Mouse (Mus musculus) stomach, postnatal 0 days (tissue): Measurements from ENCODE around the gene Sec14l3. TPM values are rescaled to one million over a fixed set of nuclear protein-coding genes. Genes with fewer than 3 reads are reported as not detected.
A peak's percentile ranks its signal among the peaks of the same experiment; 100 is the strongest.

ENCODE experiments used
- ATAC-seq: fragments of 200-750 bp; cut with Nextera tagmentation; 2 replicates; pipeline ENCODE4 v1.8.0; 2017; ENCODE audit not compliant: low FRiP score, low TSS enrichment
- DNase-seq: peaks from one replicate; pipeline ENCODE4 v3.0.0-alpha.2; 2016; ENCODE audit warnings: low spot score
- H3K27ac ChIP-seq: fragments of 300-500 bp; sonication (generic); replicated peaks from 2 replicates; pipeline ENCODE4 v1.5.1; 2014; ENCODE audit warnings: mild to moderate bottlenecking, control low read depth
- H3K27me3 ChIP-seq: fragments of 300-500 bp; sonication (generic); 2 replicates; pipeline ENCODE4 v1.6.1; 2014; ENCODE audit warnings: low read length; ENCODE audit not compliant: control insufficient read depth, insufficient read depth
- H3K36me3 ChIP-seq: fragments of 300-500 bp; sonication (generic); 2 replicates; pipeline ENCODE4 v1.6.1; 2014; ENCODE audit warnings: low read length, mixed read lengths; ENCODE audit not compliant: control insufficient read depth, insufficient read depth
- H3K4me1 ChIP-seq: fragments of 300-500 bp; sonication (generic); replicated peaks from 2 replicates; pipeline ENCODE4 v1.6.1; 2014; ENCODE audit warnings: antibody characterized with exemption; ENCODE audit not compliant: control insufficient read depth, insufficient read depth
- H3K4me2 ChIP-seq: fragments of 300-500 bp; sonication (generic); replicated peaks from 2 replicates; pipeline ENCODE4 v1.6.1; 2014; ENCODE audit warnings: low read depth, mild to moderate bottlenecking, control low read depth, moderate library complexity
- H3K4me3 ChIP-seq: fragments of 300-500 bp; sonication (generic); 2 replicates; pipeline ENCODE4 v1.5.1; 2014; ENCODE audit warnings: low read depth, low read length, control low read depth
- H3K9ac ChIP-seq: fragments of 300-500 bp; sonication (generic); 2 replicates; pipeline ENCODE4 v1.6.1; 2014; ENCODE audit warnings: mild to moderate bottlenecking, low read length, control low read depth, mixed read lengths
- H3K9me3 ChIP-seq: fragments of 300-500 bp; sonication (generic); 2 replicates; pipeline ENCODE4 v1.6.1; 2016; ENCODE audit warnings: low read length; ENCODE audit not compliant: control insufficient read depth
- CTCF ChIP-seq: IDR thresholded peaks from 2 replicates; pipeline ENCODE4 v1.5.1; 2016; ENCODE audit warnings: antibody characterized with exemption, low read depth, mild to moderate bottlenecking, moderate library complexity
- EP300 ChIP-seq: optimal IDR thresholded peaks from 2 replicates; pipeline ENCODE3; 2016; ENCODE audit warnings: antibody characterized with exemption
- WGBS: fragments of 180-500 bp; shearing (Covaris S2); extraction: QIAGEN DNeasy Blood & Tissue Kit; methylation state at CpG from one replicate; pipeline ENCODE4 v1.1.7; 2014; 5-methylcytosine and 5-hydroxymethylcytosine counted together
- polyA plus RNA-seq: library from polyadenylated mRNA; unstranded; fragments of >200 nt; fragmentation: Nextera tagmentation; extraction: Ambion mirVana; gene quantifications from 2 replicates; pipeline ENCODE4 v1.2.1, GENCODE M21; 2015

The Sec14l3 gene
- polyA plus RNA-seq, 1 experiment from 2014 or later = 0.15 TPM

GRCm38 (mm10) chr11:4096054-4096984 is 31.7 kb downstream of the Sec14l3 start:
- WGBS = 2% methylated on average over 45 of the region's 45 CpGs

GRCm38 (mm10) chr11:4097091-4097621 is 32.5 kb downstream of the Sec14l3 start:
- no peaks in the 10 kb centered on the region for H3K9me3 ChIP-seq
- peak overlapping the region; percentile 43 for H3K4me3 ChIP-seq
- peaks cover 7% of the 10 kb centered on the region for H3K4me1 ChIP-seq
- no peaks in the 10 kb centered on the region for H3K27me3 ChIP-seq
- no peak for TF ChIP-seq CTCF
- no peak for TF ChIP-seq EP300
- H3K27ac ChIP-seq = peak overlapping the region; percentile 90
- H3K9ac ChIP-seq = peak overlapping the region; percentile 71
- H3K4me2 ChIP-seq = peak overlapping the region; percentile 78
- no peaks in the 10 kb centered on the region for H3K36me3 ChIP-seq
- 23% methylated on average over 10 of the region's 10 CpGs for WGBS
- DNase-seq (peak; percentile 26), ATAC-seq (no peak)

More at GRCm38 (mm10) chr11:4096054-4096984, 31.7 kb downstream of the Sec14l3 start:
- peaks cover 7% of the 10 kb centered on the region for H3K4me1 ChIP-seq
- peak overlapping the region; percentile 43 for H3K4me3 ChIP-seq
- H3K4me2 ChIP-seq = peak overlapping the region; percentile 78
- ATAC-seq (peak; percentile 91), DNase-seq (peak; percentile 98)
- peak overlapping the region; percentile 71 for H3K9ac ChIP-seq
- H3K27ac ChIP-seq = peak overlapping the region; percentile 90
- no peaks in the 10 kb centered on the region for H3K9me3 ChIP-seq
- TF ChIP-seq EP300 = peak; percentile 96
- 0 out of 2 replicates have a peak, but pooled peaks have one; percentile 1 for TF ChIP-seq CTCF
- no peaks in the 10 kb centered on the region for H3K36me3 ChIP-seq
- no peaks in the 10 kb centered on the region for H3K27me3 ChIP-seq

- Histone ChIP-seq H3K4me2 (no peak overlapping the region), H3K36me3 (no peaks in the 10 kb centered on the region), H3K9ac (no peak overlapping the region), H3K9me3 (no peaks in the 10 kb centered on the region), H3K4me3 (no peak overlapping the region), H3K4me1 (peaks cover 7% of the 10 kb centered on the region), H3K27ac (no peak overlapping the region), H3K27me3 (no peaks in the 10 kb centered on the region)
- TF ChIP-seq EP300 (no peak), CTCF (peak; percentile 44)
- no peak for ATAC-seq
- 63% methylated on average over 8 of the region's 8 CpGs for WGBS
- no peak for DNase-seq
Measured at GRCm38 (mm10) chr11:4098120-4098519, 33.5 kb downstream of the Sec14l3 start.

- no peak overlapping the region for H3K4me3 ChIP-seq
- TF ChIP-seq EP300 (no peak), CTCF (no peak)
- peaks cover 7% of the 10 kb centered on the region for H3K4me1 ChIP-seq
- H3K9ac ChIP-seq = no peak overlapping the region
- H3K27me3 ChIP-seq = no peaks in the 10 kb centered on the region
- WGBS = 60% methylated on average over 7 of the region's 7 CpGs
- no peaks in the 10 kb centered on the region for H3K36me3 ChIP-seq
- no peak overlapping the region for H3K27ac ChIP-seq
- DNase-seq = no peak
- ATAC-seq = no peak
- H3K9me3 ChIP-seq = no peaks in the 10 kb centered on the region
- no peak overlapping the region for H3K4me2 ChIP-seq
Measured at GRCm38 (mm10) chr11:4098816-4099215, 34.2 kb downstream of the Sec14l3 start.

GRCm38 (mm10) chr11:4099447-4099846 is 34.8 kb downstream of the Sec14l3 start:
- H3K4me1 ChIP-seq = peaks cover 7% of the 10 kb centered on the region
- H3K9me3 ChIP-seq = no peaks in the 10 kb centered on the region
- 65% methylated on average over 3 of the region's 3 CpGs for WGBS
- ATAC-seq = no peak
- H3K9ac ChIP-seq = no peak overlapping the region
- H3K4me3 ChIP-seq = no peak overlapping the region
- no peak overlapping the region; the same call in 1 of the 2 replicates for H3K27ac ChIP-seq
- no peak overlapping the region for H3K4me2 ChIP-seq
- no peak for TF ChIP-seq CTCF
- TF ChIP-seq EP300 = no peak
- H3K27me3 ChIP-seq = no peaks in the 10 kb centered on the region
- DNase-seq = no peak
- H3K36me3 ChIP-seq = no peaks in the 10 kb centered on the region
